Mouse (Mus musculus): ENCODE data around the gene Rnf150.

Gene Rnf150

DNA sequence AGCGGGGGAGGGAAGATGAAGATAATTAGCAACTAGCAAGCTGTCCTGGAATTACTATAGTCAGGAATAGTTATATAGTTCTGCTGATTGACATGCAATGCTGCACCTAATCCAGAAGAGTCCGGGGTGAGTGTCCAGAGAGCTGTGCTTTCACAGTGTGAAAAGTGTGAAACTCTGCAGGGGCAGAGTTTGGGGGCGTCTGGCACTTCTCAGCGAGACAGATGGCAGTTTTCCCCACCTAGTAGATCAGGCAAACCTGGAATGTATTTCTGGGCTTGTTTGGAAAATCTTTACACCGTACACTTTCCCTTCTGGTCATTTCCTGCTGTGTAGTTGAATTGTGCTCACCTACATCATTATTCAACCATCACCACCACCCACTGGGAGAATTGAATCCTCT, 148.6 kb downstream of the Rnf150 start:
- no peak for DNase-seq (ENCODE audit: low read depth, low spot score)

GRCm38 (mm10) chr8:83028211-83028610, 165.1 kb downstream of the Rnf150 start:
- no peak for DNase-seq (ENCODE audit: low read depth, low spot score)

- peak; percentile 83 for DNase-seq (ENCODE audit: low read depth, low spot score)
Measured at GRCm38 (mm10) chr8:83032800-83033199, 169.6 kb downstream of the Rnf150 start.

DNA sequence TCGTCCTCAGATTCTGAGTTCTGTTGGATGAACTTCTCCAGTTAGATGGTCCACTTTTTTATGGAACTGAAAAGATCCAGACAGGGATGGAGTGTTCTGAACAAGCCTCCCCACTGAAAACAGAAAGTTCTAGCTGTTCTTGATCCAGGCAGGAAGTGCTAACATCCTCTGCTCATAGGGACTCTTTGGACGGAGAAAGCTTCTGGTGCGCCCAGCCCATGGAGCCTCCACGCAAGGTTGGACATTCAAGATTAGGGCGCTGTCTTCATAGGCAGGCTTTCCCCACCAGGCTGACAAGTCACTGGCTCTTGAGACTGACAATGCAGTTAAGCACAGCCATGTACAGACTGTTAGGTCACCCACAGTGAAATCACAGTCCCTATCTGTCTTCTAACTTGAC, 172.0 kb downstream of the Rnf150 start:
- DNase-seq (ENCODE audit: low read depth, low spot score): no peak

- no peak for DNase-seq (ENCODE audit: low read depth, low spot score)
Measured at GRCm38 (mm10) chr8:83036521-83037166, 173.5 kb downstream of the Rnf150 start.

GRCm38 (mm10) chr8:83037321-83037720, 174.2 kb downstream of the Rnf150 start:
- no peak for DNase-seq (ENCODE audit: low read depth, low spot score)

- peak; percentile 78 for DNase-seq (ENCODE audit: low read depth, low spot score)
Measured at GRCm38 (mm10) chr8:83038575-83038974, 175.4 kb downstream of the Rnf150 start.

DNA sequence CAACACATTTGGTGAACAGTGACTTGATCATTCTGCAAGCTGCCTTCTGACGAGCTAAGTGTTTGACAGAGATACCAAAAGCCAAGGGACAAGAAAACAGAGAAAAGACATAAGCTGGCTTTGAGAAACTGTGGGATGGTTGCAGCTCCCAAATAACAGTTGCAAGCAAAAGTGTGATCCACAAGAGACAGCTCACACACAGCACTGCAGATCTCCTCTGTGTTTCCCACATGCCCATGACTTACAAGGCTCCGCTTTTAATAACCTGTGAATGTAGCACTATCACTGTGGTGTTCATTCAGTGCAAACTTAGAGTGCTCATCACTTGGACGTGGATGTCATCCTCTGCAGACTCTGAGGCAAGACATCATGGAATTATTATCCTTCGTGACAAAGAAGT, 178.3 kb downstream of the Rnf150 start:
- no peak for DNase-seq (ENCODE audit: low read depth, low spot score)

DNA sequence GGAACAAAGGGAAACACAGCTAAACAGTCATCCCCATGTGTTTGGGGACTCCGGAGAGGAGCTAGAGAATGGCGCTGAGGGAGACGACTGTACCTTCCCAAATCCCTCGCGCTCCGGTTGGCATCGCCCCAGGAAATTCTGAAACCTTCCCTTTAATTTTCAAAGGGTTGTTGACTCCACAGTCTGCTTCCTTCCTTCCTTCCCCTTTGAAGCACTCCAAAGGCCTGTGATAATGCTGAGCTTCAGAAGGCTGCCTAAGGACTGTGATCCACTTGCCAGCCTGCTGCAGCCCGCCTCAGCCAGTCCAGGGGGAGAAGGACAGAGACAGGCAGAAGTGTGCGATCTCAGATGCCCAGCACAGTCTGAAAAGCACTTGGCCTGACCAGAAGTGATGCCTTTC, 183.8 kb downstream of the Rnf150 start:
- no peak for DNase-seq (ENCODE audit: low read depth, low spot score)

DNA sequence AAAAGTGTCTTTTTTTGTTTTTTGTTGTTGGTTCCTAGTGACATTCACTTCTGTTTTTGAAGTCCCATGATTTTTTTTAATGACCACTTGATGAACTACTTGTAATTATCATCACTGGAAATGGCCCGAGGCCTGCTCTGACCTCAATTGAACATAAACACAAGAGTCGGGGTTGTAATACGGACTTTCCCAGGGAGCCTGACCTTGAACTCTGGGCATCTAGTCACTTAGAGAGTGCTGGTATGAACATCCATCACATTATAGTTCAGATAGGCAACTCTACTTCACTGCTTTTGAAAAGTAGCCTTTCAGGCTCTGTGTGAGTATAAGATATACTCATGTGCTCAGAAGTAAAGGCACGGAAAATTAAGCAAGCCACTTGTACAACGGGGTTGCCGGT, 185.4 kb downstream of the Rnf150 start:
- DNase-seq (ENCODE audit: low read depth, low spot score): no peak

GRCm38 (mm10) chr8:83049171-83049601, 186.0 kb downstream of the Rnf150 start:
- no peak for DNase-seq (ENCODE audit: low read depth, low spot score)

GRCm38 (mm10) chr8:83049616-83050015, 186.5 kb downstream of the Rnf150 start:
- no peak for DNase-seq (ENCODE audit: low read depth, low spot score)

- DNase-seq (ENCODE audit: low read depth, low spot score): no peak
Measured at GRCm38 (mm10) chr8:83052896-83053295, 189.7 kb downstream of the Rnf150 start.

DNA sequence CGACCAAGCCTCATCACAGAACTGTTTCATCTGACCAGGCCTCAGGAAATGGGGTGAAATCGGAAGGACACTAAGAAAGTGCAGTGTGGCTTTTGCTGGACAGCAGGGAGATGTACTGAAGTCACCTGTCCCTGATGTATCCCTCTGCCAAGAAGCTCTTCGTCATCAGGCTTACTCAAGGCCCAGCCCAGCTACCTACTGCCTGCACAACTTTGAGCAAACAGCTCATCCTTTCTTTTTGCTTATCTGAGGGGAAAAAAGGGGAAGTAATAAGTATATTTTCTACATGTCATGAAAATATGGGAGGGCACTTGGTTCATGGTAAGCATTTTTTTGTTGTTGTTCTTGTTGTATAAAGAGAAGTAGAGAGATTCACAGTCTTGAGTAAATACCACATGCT, 191.6 kb downstream of the Rnf150 start:
- DNase-seq (ENCODE audit: low read depth, low spot score): no peak

DNA sequence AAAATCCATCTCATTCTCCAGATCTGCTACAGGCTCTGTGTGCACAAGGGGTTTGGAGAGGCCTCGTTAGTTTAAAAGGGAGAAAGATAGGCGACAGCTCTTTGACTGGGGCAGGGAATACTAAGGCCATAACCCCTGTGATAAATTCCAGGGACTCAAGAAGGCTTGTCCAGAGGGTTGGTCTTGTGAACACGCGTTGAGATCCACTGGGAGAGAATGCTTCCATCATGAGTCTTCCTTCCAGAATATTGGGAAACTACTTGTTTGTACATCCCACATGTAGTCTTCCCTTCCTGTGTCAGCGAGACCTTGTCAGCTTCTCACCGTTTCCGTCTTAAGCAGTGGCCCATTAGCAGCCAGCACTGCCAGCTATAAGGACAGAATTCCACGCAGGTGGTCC, 195.8 kb downstream of the Rnf150 start:
- DNase-seq (ENCODE audit: low read depth, low spot score): no peak

- DNase-seq (ENCODE audit: low read depth, low spot score): no peak
Measured at GRCm38 (mm10) chr8:83060076-83060475, 196.9 kb downstream of the Rnf150 start.

- no peak for DNase-seq (ENCODE audit: low read depth, low spot score)
Measured at GRCm38 (mm10) chr8:83061257-83061656, 198.1 kb downstream of the Rnf150 start.

- no peak for DNase-seq (ENCODE audit: low read depth, low spot score)
Measured at GRCm38 (mm10) chr8:83061873-83062272, 198.7 kb downstream of the Rnf150 start.

GRCm38 (mm10) chr8:83062276-83062675, 199.1 kb downstream of the Rnf150 start:
- no peak for DNase-seq (ENCODE audit: low read depth, low spot score)

- no peak for DNase-seq (ENCODE audit: low read depth, low spot score)
Measured at GRCm38 (mm10) chr8:83064096-83064495, 200.9 kb downstream of the Rnf150 start.

DNA sequence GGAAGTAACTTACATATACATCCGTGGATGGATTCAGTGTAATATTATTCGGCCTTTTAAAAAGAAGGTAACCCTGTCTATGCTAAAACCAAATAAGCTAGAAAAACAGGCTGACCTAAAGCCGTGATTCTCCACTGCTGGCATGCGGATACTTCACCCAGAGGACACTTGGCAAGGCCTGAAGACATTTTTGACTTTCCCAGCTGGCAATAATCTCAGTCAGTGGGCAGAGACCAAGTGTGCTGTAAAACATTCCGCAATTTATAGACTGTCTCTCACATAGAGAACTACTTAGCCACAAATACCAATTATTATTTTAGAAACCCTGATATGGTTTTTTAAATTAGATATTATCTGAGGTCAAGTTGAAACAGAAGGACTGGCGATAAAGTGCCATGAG, 202.9 kb downstream of the Rnf150 start:
- DNase-seq (ENCODE audit: low read depth, low spot score): no peak

GRCm38 (mm10) chr8:83066846-83067245, 203.7 kb downstream of the Rnf150 start:
- DNase-seq (ENCODE audit: low read depth, low spot score): no peak

GRCm38 (mm10) chr8:83067906-83068305, 204.8 kb downstream of the Rnf150 start:
- DNase-seq (ENCODE audit: low read depth, low spot score): no peak

- no peak for DNase-seq (ENCODE audit: low read depth, low spot score)
Measured at GRCm38 (mm10) chr8:83074248-83074647, 211.1 kb downstream of the Rnf150 start.

Measured in telencephalon, adult 2 months (tissue).